Mouse (Mus musculus) small intestine, adult 2 months (tissue): ENCODE data around the gene Mark2.

Source experiments
- CTCF ChIP-seq: fragments of 200-500 bp; IDR thresholded peaks from 2 replicates; pipeline ENCODE4 v1.5.1; 2012; ENCODE audit warnings: low read depth, mild to moderate bottlenecking, control low read depth, inconsistent platforms, low read length, moderate library complexity, mixed read lengths; ENCODE audit not compliant: insufficient replicate concordance, insufficient read length; ENCODE audit errors: extremely low read depth
- POLR2A ChIP-seq: fragments of 200-500 bp; IDR thresholded peaks from 2 replicates; pipeline ENCODE4 v1.6.1; 2012; ENCODE audit warnings: low read depth, mild to moderate bottlenecking, control low read depth, inconsistent platforms, low read length, moderate library complexity

- no peak for TF ChIP-seq POLR2A
- TF ChIP-seq CTCF: no peak
Observed at GRCm38 (mm10) chr19:7236742-7237141, 104.9 kb downstream of the Mark2 start.
